Mouse (Mus musculus) heart, embryonic 13.5 days (tissue): Measurements from ENCODE around the gene Gpr75. TPM values are rescaled to one million over a fixed set of nuclear protein-coding genes. Genes with fewer than 3 reads are reported as not detected.

ENCODE experiments used
- polyA plus RNA-seq: library from polyadenylated mRNA; unstranded; fragments of >200 nt; fragmentation: Nextera tagmentation; extraction: Ambion mirVana; gene quantifications from 2 replicates; pipeline ENCODE4 v1.2.1, GENCODE M21; 2015

Gpr75 gene
- polyA plus RNA-seq, 1 experiment from 2014 or later, result 0.04 TPM

Other genes with a start within 250 kb of the Gpr75 start
- gene Acyp2, start 235.8 kb upstream of the Gpr75 start, polyA plus RNA-seq, result 27.9 and 31.0 TPM in 2 replicates
- gene Psme4, start 113.6 kb upstream of the Gpr75 start, polyA plus RNA-seq, result 11.0 and 11.6 TPM in 2 replicates
- 18.7 and 20.5 TPM in 2 replicates for gene Asb3, start 58 bp downstream of the Gpr75 start, polyA plus RNA-seq
- gene Erlec1, start 69.0 kb downstream of the Gpr75 start, polyA plus RNA-seq, result 10.6 and 10.7 TPM in 2 replicates
- 14.8 and 15.7 TPM in 2 replicates for gene Chac2, start 101.0 kb downstream of the Gpr75 start, polyA plus RNA-seq